Mouse (Mus musculus): ENCODE measurements around the gene Eif5a2.

GRCm38 (mm10) chr3:28775361-28775760 is 5.7 kb upstream of the Eif5a2 start:
- TF ChIP-seq CTCF (IDR thresholded peaks at IDR 0.05) (no peak), POLR2A (IDR thresholded peaks at IDR 0.05; ENCODE audit: insufficient read depth, low read depth, low read length) (no peak)
